Mouse (Mus musculus): ENCODE results near the gene Nrip2. TPM values are rescaled to one million over a fixed set of nuclear protein-coding genes. Genes with fewer than 3 reads are reported as not detected.
"Not testable (repeated sequence)": the region's sequence is repeated elsewhere in the genome, so short reads cannot be mapped to it uniquely, and the experiment has no call there.

Gene Nrip2
- total RNA-seq, 2 experiments from 2014 or later, result 1.5 to 1.7 TPM

- Histone ChIP-seq H3K4me3 (no peak within 1 kb of the TSS), H3K27ac (peak within 1 kb of the TSS; percentile 44)
- intact Hi-C loops (cut with DNase I), result no loop called here
- TF ChIP-seq CTCF (IDR thresholded peaks at IDR 0.05), result no peak
- DNase-seq, result peak; percentile 59
Measured at GRCm38 (mm10) chr6:128375192-128375591, 23.9 kb upstream of the Nrip2 start, which contains the start of the genes Tex52 and Gm44596. Gene Tex52, plus strand, starts transcription at chr6:128375456. Gene Gm44596, plus strand, starts transcription at chr6:128375503.

- no peak for DNase-seq
- Histone ChIP-seq H3K27ac (no peak overlapping the region), H3K4me3 (no peak overlapping the region)
- no peak for TF ChIP-seq CTCF (IDR thresholded peaks at IDR 0.05)
- intact Hi-C loops (cut with DNase I), result no loop called here
Measured at GRCm38 (mm10) chr6:128376371-128377085, 22.6 kb upstream of the Nrip2 start.

DNA sequence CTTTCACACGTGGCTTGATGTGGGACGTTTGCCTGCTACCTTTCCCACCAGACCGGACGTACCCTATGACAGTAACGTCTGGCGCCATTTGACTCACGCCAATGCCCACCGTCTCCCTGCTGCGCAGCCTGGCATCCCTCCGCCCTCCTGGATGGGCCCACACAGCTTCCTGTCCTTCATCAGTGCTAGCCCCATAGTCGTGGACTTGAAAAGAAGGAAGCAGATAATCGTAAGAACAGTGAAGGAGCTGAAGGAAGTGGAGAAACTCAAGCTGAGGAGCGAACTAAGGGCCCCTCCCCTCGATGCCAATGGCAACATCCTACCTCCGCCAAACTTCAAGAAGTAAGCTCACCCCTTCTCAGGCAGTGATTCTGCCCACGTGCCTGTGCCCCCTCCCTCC, 19.5 kb upstream of the Nrip2 start:
- intact Hi-C loops (cut with DNase I), result loop anchor here (2.0 kb wide), 1 partner anchor 31 kb away; no protein-coding TSS in a partner anchor
- no peak overlapping the region for H3K27ac ChIP-seq
- H3K4me3 ChIP-seq, result no peak overlapping the region
- TF ChIP-seq CTCF (IDR thresholded peaks at IDR 0.05), result no peak
- no peak for DNase-seq

DNA sequence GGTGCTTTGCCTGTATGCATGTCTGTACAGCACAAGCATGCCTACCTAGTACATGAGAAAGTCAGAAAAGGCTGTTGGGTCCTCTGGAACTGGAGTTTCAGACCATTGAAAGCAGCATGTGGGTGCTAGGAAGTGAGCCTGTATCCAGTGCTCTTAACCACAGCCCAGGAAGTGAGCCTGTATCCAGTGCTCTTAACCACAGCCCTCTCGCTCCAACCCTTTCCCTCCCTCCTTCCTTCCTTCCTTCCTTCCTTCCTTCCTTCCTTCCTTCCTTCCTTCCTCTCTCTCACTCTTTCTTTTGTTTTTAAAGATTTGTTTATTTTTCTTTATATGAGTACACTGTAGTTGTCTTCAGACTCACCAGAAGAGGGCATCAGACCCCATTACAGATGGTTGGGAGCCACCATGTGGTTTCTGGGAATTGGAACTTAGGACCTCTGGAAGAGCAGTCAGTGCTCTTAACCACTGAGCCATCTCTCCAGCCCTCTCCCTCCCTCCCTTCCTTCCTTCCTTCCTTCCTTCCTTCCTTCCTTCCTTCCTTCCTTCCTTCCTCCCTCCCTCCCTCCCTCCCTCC, 18.4 kb upstream of the Nrip2 start:
- intact Hi-C loops (cut with DNase I), result loop anchor here (2.0 kb wide), 1 partner anchor 30 kb away; no protein-coding TSS in a partner anchor
- not testable (repeated sequence) for H3K4me3 ChIP-seq, DNase-seq, H3K27ac ChIP-seq
- TF ChIP-seq CTCF (IDR thresholded peaks at IDR 0.05), result peak; percentile 41

DNA sequence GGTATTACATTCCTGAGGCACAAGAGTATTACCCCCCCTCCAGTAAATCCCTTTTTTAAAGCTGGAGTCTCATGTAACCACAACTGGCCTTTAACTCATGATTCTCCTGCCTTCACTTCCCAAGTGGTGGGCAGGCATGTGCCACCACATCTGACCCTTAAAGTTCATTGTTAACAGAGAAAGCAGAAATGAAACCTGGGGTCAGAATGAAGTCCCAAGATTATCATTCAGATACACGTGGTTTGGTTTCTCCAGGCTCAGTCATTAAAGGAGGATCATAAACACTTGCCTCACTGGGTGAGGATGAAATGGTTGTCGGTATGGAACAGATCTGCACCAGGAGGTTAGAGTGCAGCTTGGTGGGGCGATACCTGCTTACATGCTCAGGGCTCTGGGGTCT, 17.8 kb upstream of the Nrip2 start:
- H3K27ac ChIP-seq, result no peak overlapping the region
- no peak overlapping the region for H3K4me3 ChIP-seq
- no peak for DNase-seq
- TF ChIP-seq CTCF (IDR thresholded peaks at IDR 0.05), result no peak
- intact Hi-C loops (cut with DNase I), result loop anchor here (2.0 kb wide), 1 partner anchor 30 kb away; no protein-coding TSS in a partner anchor

- Histone ChIP-seq H3K27ac (no peak overlapping the region), H3K4me3 (no peak overlapping the region)
- no peak for DNase-seq
- TF ChIP-seq CTCF (IDR thresholded peaks at IDR 0.05), result no peak
- intact Hi-C loops (cut with DNase I), result no loop called here
Measured at GRCm38 (mm10) chr6:128383752-128384151, 15.3 kb upstream of the Nrip2 start.

GRCm38 (mm10) chr6:128385026-128385425, 14.1 kb upstream of the Nrip2 start:
- no peak for DNase-seq
- no peak overlapping the region for H3K4me3 ChIP-seq

GRCm38 (mm10) chr6:128389185-128389584, 9.9 kb upstream of the Nrip2 start:
- intact Hi-C loops (cut with DNase I), result no loop called here
- no peak for DNase-seq
- Histone ChIP-seq H3K27ac (no peak overlapping the region), H3K4me3 (no peak overlapping the region)
- no peak for TF ChIP-seq CTCF (IDR thresholded peaks at IDR 0.05)

More at GRCm38 (mm10) chr6:128385026-128385425, 14.1 kb upstream of the Nrip2 start:
- H3K27ac ChIP-seq, result no peak overlapping the region
- TF ChIP-seq CTCF (IDR thresholded peaks at IDR 0.05), result no peak
- intact Hi-C loops (cut with DNase I), result no loop called here

- H3K4me3 ChIP-seq, result no peak overlapping the region
- intact Hi-C loops (cut with DNase I), result no loop called here
- DNase-seq, result no peak
- H3K27ac ChIP-seq, result no peak overlapping the region
- no peak for TF ChIP-seq CTCF (IDR thresholded peaks at IDR 0.05)
Measured at GRCm38 (mm10) chr6:128390683-128391082, 8.4 kb upstream of the Nrip2 start.

DNA sequence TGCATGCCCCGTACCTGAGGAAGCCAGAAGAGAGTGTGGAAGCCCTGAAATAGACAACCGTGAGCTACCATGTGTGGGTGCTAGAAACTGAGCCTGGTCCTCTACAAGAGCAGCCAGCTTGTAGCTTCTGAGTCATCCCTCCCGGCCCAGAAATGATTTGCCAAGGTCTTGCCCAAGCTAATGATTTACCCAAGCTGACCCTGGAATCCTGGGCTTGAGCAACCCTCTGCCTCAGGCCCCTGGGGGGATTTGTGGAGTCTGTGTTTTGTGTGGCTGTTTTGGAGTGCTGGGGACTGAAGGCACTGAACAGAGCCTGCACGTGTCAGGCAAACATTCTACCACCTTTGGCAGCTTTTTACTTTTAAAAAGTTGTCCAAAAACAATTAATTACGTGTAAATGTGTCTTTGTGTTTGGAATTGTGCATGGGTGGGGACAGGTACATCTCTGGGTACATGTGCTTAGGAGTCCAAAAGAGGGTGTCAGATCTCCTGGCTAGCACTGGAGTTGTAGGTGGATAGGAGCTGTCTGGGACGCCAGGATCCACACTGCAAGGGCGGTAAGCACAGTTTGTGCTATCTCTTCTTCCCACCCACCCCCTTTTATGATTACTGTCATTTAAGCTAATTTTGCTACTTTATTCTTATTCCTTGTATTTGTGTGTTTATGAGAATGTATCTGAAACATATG, 1.4 kb upstream of the Nrip2 start:
- DNase-seq, result no peak
- intact Hi-C loops (cut with DNase I), result no loop called here
- Histone ChIP-seq H3K27ac (no peak overlapping the region), H3K4me3 (no peak overlapping the region)
- no peak for TF ChIP-seq CTCF (IDR thresholded peaks at IDR 0.05)

- TF ChIP-seq CTCF (IDR thresholded peaks at IDR 0.05), result no peak
- Histone ChIP-seq H3K4me3 (peak overlapping the region; percentile 44), H3K27ac (peak overlapping the region; percentile 70)
- DNase-seq, result peak; percentile 37
- intact Hi-C loops (cut with DNase I), result no loop called here
Measured at GRCm38 (mm10) chr6:128399421-128400185, 507 bp downstream of the Nrip2 start.

DNA sequence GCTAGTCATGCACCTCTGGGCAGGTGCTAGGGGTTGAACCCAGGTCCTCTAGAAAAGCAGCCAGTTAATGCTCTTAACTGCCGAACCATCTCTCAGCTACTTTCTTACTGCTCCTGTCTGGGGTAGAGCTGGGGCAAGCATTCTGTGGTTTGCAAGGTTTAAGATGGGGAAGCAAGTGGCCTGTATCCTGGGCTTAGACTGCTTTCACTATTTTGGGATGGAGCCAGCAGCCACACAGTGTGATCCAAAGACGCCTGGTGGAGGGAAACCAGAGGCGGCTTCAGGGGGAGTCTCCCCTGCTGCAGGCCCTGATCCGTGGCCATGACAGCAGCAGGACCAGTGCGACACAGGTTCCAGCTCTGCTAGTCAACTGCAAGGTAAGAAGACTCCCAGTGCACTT, 5.6 kb downstream of the Nrip2 start:
- no peak overlapping the region for H3K27ac ChIP-seq
- DNase-seq, result no peak
- intact Hi-C loops (cut with DNase I), result no loop called here
- no peak for TF ChIP-seq CTCF (IDR thresholded peaks at IDR 0.05)
- no peak overlapping the region for H3K4me3 ChIP-seq

Data from gastrocnemius, adult 2 months (tissue).